Mouse (Mus musculus) testis, postnatal 14 days (tissue): Measurements from ENCODE around the gene Zfp553.
A peak's percentile ranks its signal among the peaks of the same experiment; 100 is the strongest.

ENCODE experiments used
- DNase-seq: peaks from one replicate; pipeline ENCODE4 v3.0.0; 2021; ENCODE audit warnings: low spot score

The Zfp553 gene

GRCm38 (mm10) chr7:127232622-127233367 lies at the start of gene Zfp553, which contains the start of gene Sept1:
Zfp553 (plus strand) TSS chr7:127233061.
Sept1 (minus strand) TSS chr7:127233130.
- DNase-seq, result peak; percentile 82

DNA sequence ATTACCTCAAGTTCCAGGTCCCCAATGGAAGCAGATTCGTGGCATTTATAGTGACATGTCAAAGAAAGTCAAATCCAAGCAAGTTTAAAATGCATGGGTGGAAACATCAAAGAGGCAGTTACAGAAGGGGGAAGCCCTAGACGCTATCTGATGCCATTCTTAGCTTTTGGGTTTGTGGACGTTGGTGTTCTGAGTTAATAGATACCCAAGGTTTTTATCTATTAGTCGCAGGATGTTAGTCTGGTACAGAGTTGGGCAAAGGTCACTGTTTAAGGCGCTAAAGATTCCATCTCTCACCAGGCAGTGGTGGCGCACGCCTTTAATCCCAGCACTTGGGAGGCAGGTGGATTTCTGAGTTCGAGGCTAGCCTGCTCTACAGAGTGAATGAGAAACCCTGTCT lies 49.5 kb upstream of the Zfp553 start:
- no peak for DNase-seq

GRCm38 (mm10) chr7:127183828-127184227 lies 49.0 kb upstream of the Zfp553 start:
- DNase-seq, result no peak

GRCm38 (mm10) chr7:127184720-127185119 lies 48.1 kb upstream of the Zfp553 start:
- DNase-seq, result no peak

DNA sequence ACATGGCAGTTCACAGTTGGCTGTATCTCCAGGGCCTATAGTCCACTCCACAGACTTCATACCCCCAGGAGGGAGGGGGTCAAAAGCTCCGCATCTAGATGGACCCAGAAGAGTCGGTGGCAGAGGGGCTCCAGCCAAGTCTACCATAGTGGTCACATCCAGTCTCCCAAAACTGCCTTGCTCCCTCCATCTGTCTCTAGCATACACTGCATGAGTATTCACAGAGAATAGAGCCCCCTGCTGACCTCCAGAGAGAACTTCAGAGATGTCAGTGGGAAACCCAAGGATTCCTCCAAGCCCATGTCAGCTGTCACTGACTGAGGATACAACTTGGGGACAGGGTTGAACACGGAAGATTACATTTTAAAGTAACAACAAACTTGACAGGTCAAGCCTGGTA lies 47.3 kb upstream of the Zfp553 start:
- DNase-seq, result no peak

DNA sequence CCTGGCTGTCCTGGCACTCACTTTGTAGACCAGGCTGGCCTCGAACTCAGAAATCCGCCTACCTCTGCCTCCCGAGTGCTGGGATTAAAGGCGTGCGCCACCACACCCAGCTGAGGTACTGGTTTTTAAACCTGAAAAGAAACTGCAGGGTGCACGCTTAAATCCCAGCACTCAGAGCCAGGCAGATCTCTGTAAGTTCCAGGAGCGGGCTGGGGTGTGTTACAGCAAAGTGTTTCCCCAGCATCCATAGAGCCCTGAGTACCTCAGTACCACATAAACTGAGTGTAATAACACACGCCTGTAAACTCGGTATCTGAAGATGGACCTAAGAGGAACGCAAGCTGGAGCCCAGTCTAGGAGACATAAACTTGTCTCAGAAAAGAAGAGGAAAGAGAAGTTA lies 45.5 kb upstream of the Zfp553 start:
- DNase-seq, result no peak

DNA sequence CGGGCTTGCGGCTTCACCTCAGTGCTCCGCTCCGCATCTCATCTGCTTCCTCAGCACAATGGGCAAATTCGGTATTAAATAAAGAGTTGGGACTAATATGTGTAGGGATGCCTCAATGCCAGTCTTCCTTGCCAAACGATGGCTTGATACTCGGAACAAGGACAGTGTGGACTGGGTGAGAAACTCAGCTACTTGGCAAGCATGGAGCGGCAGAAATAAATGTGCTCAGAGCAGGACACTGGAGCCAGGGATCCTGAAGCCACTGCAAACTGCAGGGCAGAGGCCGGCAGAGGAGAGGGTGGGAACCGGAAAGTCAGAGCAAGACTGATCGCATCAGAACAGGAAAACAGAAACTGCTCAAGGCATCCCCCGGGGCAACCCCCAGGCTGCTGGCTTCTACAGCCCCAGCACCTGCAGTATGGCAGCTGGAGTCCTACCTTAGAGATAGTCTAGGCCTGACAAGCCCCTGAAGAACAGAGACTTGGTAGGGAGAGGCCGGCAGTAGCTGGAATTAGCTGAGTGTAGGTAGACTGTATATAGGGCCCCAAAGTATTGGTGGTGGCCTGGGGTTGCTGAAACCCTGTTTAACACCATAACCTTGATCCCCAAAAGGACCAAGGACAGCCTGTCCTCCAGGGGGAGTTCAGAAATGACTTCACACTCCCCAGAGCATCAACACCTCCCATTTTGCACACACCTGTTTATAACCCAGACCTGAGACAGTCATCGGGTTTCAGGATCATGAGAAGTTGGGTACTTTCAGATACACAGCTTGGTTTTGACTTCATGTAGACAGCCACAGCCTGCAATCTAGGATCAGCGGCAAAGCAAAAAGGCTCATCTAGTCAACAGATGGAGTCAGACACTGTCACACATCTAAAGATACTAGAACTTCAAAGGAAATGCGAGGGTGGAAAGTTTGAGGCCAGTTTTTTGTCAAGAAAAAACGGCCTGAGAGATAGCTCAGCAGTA lies 44.3 kb upstream of the Zfp553 start:
- no peak for DNase-seq

- no peak for DNase-seq
Observed at GRCm38 (mm10) chr7:127190672-127191071, 42.2 kb upstream of the Zfp553 start.

- DNase-seq, result no peak
Observed at GRCm38 (mm10) chr7:127192989-127193388, 39.9 kb upstream of the Zfp553 start.

DNA sequence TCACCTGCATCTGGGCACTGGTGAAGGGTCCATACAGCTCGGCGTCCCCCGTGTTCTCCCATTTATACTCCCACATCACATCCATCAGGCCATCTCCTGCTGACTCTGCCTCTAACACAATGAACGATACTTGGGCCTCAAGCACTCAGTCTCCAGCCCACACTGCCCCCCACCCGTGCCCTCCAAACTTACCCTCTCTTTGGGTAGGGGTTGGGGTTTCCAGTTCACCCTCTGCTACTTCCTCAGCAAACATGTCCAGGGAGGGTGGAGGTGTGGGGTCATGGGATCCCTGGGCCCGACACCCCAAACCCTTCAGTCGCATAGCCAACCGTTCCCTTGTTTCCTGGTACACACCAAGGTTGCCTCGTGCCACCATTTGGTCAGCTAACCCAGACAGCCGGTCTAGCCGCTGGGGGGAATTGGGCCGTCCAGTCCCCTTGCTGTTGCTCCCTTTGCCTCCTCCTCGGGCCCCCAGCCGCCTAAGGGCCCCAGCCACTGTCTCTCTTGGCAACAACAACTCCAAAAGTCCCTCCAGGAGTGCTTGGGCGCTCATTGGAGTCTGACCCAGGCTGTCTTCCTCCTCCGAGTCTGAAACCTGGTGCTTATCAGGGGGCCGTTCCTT lies 38.7 kb upstream of the Zfp553 start:
- DNase-seq, result no peak

DNA sequence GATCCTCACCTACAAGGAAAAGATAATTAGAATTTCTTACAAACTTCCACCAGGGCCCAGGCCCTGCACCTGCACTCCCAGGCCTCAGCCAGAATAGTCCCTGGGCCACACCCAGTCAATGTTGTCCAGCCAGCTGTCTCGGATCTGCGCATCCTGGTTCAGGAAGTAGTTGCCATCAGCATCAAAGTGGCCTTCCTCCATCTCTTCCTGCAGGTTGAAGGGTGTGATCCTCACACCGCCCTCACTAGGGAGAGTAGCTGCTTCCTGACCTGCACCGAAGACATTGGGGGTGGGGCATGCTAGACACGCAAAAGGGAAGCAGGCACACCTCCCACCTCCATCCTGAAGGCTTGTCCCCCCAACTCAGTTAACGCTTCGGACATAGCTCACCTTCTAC lies 38.2 kb upstream of the Zfp553 start:
- no peak for DNase-seq

DNA sequence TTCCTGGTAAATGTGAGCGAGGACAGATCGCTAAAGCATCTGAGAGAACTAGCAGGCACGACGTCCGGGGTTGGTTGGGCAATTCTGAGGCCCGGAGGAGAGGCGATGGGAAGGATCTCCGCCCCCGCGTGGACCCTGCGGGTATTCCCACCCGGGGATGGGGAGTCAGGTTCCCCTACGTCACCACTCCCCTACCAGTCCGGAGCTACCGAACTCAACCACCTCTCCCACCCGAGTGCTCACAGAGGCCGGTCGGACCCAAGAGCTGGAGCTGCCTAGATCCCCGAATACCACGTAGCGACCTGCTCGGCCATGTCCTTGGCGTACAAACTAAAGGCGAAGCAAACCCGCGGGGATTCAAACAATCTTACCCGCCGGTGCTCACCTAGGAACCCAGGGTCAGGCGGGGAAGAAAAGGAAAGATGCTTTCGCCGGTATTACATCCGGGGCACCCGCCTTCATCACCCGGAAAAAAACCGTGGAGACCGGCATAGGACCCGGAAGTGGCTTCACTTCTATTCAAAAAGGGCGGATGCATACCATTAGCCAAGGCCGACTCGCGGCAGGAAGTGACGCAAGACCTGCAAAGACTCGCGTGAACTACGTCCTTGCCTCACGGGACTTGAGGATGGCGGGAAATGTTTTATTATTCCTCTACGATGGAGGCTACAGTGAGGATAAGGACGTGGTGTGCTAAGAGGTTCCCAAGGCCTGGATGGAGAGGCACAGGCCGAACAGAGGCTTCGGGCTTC lies 37.1 kb upstream of the Zfp553 start, which contains the start of gene Cd2bp2:
Cd2bp2 (minus strand) TSS at position 507 of the 752 bp plus-strand sequence.
- DNase-seq, result peak; percentile 96

DNA sequence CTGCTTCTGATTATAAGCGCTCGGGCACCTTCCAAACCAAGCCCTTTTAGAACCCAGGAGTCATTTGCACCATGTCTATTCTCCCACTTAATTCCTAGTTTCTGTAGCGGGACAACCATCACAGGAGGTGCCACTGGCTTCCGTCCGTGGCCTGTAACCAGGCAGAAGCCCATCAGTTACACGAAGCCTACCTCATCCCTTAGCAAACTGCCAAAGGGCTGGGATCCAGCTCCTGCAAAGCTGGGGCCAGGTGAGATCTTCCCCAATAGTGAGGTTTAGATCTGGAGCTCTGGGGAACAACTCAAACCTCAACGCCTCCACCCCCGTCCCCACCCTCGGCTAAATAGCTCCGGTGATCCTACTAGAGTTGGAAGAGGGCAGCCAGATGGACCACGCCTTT lies 36.4 kb upstream of the Zfp553 start:
- no peak for DNase-seq

GRCm38 (mm10) chr7:127206606-127207005 lies 26.3 kb upstream of the Zfp553 start:
- DNase-seq, result no peak

- DNase-seq, result peak; percentile 58
Observed at GRCm38 (mm10) chr7:127207374-127208294, 25.2 kb upstream of the Zfp553 start.

DNA sequence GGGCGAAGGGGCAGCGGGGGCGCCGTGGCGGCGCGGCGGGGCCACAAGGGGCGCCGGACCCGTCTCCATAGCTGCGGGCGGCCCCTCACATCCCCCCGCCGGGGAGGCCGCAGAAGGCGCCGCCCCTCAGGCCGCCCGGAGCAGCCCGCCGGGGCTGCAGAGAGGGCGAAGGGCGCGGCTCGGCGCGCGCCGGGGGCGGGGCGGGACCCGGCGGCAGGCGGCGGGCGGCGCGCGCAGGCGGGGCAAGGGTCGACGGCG lies 24.6 kb upstream of the Zfp553 start, which contains the start of gene Tbc1d10b:
Tbc1d10b (minus strand) TSS at position 174 of the 258 bp plus-strand sequence.
- DNase-seq, result no peak

DNA sequence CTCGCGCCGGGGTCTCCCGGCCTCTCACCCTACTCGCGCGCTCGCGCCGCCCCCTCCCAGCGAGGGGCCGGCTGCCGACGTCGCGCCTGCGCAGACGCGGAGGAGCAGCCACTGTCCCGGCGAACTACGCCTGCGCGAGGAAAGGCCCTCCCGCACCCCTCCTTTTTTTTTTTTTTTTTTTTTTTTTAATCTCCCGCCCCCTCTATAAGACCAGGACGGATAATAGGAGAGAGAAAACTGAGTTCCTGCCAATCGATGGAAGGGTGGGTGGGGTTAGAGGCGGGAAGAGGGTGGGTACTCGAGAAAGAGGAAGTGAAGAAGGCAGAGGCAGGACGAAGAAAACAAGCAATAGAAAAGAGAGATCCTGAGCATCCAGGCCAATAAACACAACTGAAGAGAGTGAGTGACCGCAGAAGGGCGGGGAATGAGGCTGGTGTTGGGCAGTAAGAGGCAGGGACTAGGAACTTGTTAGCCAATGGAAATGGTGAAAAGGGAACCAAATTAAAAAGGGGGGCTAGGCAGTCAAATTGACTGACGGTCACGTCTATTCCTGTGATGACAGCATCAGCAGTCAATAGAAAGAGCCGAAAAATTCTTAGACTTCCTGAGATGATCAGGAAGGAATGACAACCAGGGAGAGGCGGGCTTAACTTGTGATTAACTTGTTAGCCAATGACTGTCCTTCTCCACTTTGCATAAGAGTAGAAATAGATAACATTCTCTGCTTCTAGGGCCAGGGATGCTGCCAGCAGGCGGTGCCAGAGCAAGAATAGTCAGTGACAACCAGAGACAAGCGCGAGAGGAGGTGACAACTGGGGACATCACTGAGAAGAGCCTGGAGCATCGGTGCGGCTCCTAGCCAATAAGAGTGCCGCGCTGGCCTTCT lies 24.1 kb upstream of the Zfp553 start, which contains the start of gene Mylpf:
Mylpf (plus strand) TSS at position 338 of the 886 bp plus-strand sequence.
- peak; percentile 93 for DNase-seq

GRCm38 (mm10) chr7:127209851-127210250 lies 23.0 kb upstream of the Zfp553 start:
- no peak for DNase-seq

- no peak for DNase-seq
Observed at GRCm38 (mm10) chr7:127210266-127210665, 22.6 kb upstream of the Zfp553 start.
